Mouse (Mus musculus) heart, adult 18-20 months (tissue): Measurements from ENCODE around the gene Smpd2. TPM values are rescaled to one million over a fixed set of nuclear protein-coding genes. Genes with fewer than 3 reads are reported as not detected.
A peak's percentile ranks its signal among the peaks of the same experiment; 100 is the strongest.

Source experiments
- DNase-seq, 2 experiments: peaks; one replicate each; pipeline ENCODE4 v3.0.0; 2021 to 2022; ENCODE audit warnings: mixed read lengths in 1 of 2
- total RNA-seq, 2 experiments: library from RNA; stranded (reverse); gene quantifications; 2 replicates each; pipeline ENCODE4 v1.2.3; 2021

Gene Smpd2
- total RNA-seq, 2 experiments from 2014 or later: 32.6 to 33.6 TPM

DNA sequence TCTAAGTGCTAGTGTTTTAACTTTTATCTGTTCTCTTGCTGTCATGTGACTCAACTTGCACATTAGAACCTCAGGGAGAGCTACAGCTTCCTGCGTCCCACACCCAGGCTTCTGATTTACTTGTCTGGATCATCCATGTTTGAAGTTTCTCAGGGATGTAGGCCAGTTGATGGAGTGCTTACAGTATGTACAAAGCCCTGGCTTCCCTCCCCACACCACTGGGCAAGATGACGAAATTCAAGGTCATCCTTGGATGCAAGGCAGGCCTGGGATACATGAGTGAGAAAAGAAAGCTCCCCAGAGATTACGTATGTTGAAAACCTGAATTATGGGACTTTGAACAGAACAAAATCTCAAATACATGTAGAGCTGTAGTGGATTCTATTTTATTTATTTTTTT is 37.4 kb downstream of the Smpd2 start:
- no peak for DNase-seq

DNA sequence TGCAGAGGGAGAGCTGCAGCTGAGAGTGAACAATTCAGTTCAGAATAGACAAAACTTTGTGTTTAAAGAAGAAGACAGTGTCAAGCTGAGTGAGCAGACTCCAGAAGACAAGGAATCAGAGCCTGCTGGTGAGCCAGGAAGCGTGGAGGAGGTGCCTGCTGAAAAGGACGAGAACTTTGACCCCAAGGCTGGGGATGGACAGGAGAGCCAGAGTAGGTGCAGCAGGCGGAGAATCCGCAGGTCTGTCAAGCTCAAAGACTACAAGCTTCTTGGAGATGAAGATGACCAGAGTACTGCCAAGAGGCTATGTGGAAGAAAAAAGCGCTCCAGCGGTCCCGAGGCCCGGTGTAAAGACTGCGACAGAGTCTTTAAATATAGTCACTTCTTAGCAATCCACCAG is 38.5 kb downstream of the Smpd2 start:
- DNase-seq: no peak

DNA sequence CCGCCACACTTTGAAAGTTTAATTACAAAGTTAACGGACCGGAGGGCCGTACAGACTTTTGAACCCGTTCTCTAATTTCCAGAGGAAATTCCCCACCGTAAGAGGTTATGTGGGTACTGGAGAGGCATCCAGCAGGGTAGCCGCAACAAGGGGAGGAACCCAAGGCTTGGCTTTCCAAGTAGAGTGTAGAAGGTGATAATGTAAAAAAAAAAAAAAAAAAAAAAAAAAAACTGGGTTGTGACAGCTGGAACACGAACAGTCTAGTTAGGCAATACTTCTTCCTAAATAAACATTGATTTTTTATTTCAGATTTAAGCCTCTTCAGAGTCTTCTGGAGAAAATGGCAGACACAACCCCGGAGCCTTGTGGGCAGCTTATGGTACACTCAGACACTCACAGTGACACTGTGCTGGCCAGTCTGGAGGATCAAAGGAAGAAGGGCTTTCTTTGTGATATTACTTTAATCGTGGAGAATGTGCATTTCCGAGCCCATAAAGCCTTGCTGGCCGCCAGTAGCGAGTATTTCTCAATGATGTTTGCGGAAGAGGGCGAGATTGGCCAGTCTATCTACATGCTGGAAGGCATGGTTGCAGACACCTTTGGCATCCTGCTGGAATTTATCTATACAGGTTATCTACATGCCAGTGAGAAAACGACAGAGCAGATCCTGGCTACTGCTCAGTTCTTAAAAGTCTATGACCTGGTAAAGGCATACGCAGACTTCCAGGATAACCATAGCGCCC is 39.2 kb downstream of the Smpd2 start:
- no peak for DNase-seq

DNA sequence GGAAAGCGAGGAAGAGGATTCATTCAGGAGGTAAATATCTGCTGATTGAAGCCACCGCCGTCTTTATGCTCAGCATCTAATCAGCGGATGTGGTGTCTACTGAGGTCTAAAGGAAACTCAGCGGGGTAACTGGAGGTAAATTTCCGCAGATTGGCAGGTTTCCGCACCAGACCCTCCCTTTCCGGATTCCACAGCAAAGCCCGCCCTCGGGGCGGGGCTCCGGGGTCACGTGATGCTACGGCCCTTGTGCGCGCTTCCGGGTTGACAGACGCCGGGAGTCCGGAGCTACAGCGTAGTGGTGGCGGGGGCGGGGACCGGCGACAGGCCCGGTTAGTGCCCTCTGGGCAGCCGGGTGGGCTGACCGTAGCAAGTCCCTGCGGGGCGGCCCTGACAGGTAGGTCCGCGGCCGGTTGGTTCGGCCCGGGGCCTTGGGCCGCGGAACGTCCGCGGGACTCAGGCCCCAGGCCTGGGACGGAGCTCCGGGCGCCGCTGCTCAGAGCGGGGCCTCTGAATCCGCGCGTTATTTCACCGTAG is 40.0 kb downstream of the Smpd2 start, which contains the start of gene Zbtb24:
Zbtb24 (plus strand) TSS at position 247 of the 534 bp plus-strand sequence.
- DNase-seq: peak; percentile 96 to 98

DNA sequence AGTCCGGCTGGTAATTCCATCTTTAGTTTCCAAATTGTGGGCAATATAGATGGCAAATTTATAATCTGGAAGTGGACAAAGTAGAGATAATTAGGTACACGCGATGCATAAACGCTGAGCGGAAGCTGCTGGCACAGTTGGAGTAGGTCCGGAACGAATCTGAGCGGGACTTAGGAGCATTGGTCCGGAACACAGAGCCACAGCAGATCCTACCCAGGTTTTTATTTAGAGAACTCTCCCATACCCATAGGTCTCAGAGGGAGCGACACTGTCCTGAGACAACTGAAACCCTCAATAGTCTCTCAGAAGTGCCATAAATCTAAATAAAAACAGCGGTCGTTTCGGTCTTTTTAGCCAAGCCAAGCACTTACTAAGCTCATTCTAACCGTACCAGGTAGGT is 40.5 kb downstream of the Smpd2 start:
- no peak for DNase-seq

DNA sequence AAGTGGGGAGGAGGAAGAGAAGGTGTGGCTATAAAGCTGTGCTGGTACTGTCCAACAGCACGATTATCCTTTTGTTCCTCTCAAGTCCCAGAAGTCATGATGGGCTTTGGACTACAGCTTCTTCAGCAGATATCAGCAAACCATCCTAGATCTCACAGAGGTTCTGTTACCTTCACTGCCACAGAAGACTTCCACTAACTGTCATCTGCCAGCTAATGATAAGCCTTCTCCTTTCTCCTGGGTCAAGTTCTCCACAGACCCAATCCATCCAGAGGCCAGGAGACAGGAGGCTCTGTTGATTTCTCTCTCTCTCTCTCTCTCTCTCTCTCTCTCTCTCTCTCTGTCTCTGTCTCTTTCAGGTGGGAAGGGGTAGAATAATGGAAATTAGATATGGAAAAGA is 42.0 kb downstream of the Smpd2 start:
- no peak for DNase-seq

Other genes starting within 250 kb of the Smpd2 start
- 10 to 100 TPM; 28.6 to 28.9 TPM for gene Fig4, start 187.1 kb downstream of the Smpd2 start, total RNA-seq
- under 1 TPM in 1 of 2 experiments, not detected in 1; 0.05 TPM for gene Ak9, start 186.4 kb downstream of the Smpd2 start, total RNA-seq
- 1 to 10 TPM; 6.5 to 7.7 TPM for gene Zbtb24, start 40.0 kb downstream of the Smpd2 start, total RNA-seq
- gene Mical1, start 14.1 kb downstream of the Smpd2 start, total RNA-seq: 10 to 100 TPM in 1 of 2 experiments, 1 to 10 TPM in 1; 9.5 to 13.1 TPM
- 1 to 10 TPM in 1 of 2 experiments, under 1 TPM in 1; 0.74 to 1.9 TPM for gene Ppil6, start 70 bp upstream of the Smpd2 start, total RNA-seq
- 100 to 1,000 TPM; 131 to 151 TPM for gene Cd164, start 29.0 kb upstream of the Smpd2 start, total RNA-seq
- under 1 TPM; 0.22 to 0.46 TPM for gene Ccdc162, start 226.3 kb upstream of the Smpd2 start, total RNA-seq